Mouse (Mus musculus): ENCODE measurements around the gene Tcp11.
A peak's percentile ranks its signal among the peaks of the same experiment; 100 is the strongest.

Tcp11 gene

DNA sequence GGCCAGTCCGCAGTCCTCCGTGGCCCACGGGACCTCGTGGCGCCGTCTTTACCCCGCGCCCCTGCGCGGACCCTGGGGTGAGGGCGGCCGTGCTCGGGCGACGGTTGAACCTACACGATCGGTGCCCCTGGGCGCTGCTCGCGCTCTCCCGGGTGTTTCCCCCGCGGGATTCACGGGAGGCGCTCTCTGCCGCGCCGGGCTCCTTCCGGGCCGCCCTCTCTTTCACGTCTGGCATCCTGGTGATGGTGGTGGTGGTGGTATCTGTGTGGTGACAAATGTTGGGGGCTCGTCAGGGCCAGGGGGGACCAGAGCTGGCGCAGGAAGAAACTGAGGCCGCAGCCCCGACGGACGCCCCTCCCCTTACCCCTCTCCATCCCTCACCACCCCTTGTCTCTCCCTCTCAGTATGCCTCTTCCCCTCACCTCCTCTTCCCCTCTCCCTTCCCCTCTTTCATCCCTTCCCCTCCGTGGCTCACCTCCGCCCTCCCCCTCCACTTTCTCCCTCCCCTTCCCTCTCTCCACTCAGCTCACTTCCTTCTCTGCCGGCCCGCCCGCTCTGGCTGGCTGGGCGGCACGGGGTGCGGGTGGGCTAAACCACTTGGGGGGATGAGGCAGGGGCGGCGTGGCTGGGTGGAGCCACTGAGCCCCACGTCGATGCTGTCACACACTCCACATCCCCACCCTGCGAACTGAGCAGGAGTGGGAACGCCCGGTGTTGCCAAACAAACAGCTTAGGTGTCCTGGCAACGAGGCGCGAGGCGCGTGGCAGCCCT is at the start of gene Tcp11:
Tcp11 (minus strand) TSS at position 595 of the 772 bp plus-strand sequence.
- no peak for DNase-seq

GRCm38 (mm10) chr17:28129796-28130195 is 49.4 kb upstream of the Tcp11 start:
- DNase-seq, result no peak

- no peak for DNase-seq
These were observed 43.9 kb upstream of the Tcp11 start for GRCm38 (mm10) chr17:28124368-28124767.

GRCm38 (mm10) chr17:28123627-28124026 is 43.2 kb upstream of the Tcp11 start:
- no peak for DNase-seq

GRCm38 (mm10) chr17:28122949-28123348 is 42.5 kb upstream of the Tcp11 start:
- DNase-seq, result no peak

- no peak for DNase-seq
These were observed 40.0 kb upstream of the Tcp11 start for GRCm38 (mm10) chr17:28120460-28120859.

GRCm38 (mm10) chr17:28117451-28118209 is 37.2 kb upstream of the Tcp11 start:
- DNase-seq, result peak; percentile 51 to 52

DNA sequence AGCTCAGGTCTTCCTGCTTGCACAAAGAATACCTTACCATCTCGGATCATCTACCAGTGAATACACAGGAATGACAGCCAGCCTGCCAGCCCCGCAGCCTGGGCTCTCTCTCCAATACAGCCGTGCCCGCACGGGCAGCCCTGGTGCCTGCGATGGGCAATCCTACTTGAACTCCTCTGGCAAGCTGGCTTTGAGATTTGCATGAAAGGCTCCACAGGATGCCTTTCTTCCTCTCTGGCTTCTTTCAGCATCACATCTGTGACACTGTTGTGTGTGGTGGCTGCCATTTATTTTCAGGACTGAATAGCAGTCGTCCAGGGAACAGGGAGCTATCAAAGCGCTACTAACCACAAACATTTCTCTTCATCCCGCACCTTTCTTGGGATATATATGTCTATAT is 35.9 kb upstream of the Tcp11 start:
- no peak for DNase-seq

DNA sequence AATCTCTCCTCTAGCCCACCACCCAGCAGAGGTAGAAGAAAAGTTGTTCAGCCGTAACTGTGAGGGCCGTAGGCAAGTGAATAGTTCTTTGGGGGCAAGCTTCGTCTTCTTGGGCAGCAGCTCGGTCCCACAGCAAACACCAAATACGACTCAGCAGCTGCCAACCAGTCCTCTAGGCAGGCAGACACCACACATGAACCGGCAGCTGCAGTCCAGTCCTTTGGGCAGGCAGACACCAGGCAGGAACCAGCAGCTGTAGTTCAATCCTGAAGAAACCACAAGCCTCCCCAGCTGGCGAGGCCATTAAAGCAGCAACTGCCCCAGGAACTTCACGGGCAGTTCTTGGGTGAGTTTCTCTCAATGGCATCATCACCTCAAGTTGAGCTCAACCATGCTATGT is 31.8 kb upstream of the Tcp11 start:
- no peak for DNase-seq

DNA sequence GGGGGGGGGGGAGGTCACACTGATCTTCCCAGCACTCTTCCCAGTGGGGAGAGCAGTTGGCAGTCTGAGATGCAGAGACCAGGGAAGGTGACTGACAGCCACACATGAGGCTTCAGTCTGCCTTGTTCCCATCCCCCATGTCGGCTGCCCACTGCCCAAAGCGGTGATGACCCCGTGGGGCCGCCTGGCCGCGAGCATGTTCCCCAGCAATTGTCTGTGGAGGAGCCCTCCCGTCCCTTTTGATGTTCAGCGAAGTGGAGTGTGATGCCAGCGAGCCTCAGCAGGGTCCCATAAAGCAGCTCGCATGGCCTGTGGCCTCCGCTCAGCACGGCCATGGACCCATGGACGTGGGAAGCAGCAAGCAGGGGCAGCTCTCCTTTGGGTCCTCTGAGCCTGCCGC is 26.8 kb upstream of the Tcp11 start:
- DNase-seq, result no peak

DNA sequence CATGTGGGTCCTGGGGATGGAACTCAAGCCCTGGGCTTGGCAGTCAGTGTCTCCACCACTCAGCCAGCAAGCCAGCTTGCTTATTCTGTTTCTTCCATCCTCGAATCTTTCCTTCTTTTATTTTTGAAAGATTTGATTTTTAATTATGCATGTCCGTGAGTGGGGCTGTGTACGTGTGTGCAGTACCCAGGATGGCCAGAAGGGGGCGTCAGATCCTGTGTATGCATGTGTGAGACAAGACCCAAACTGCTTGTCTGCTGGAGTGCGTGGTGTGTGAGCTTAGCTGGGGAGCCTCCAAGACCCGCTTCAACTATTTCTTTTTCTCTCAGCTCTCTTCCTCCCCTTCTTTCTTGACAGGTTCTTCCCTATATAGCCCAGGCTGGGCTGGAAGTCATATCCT is 25.9 kb upstream of the Tcp11 start:
- no peak for DNase-seq

GRCm38 (mm10) chr17:28104416-28104815 is 24.0 kb upstream of the Tcp11 start:
- DNase-seq, result no peak

- DNase-seq, result no peak
These were observed 21.5 kb upstream of the Tcp11 start for GRCm38 (mm10) chr17:28101902-28102319.

DNA sequence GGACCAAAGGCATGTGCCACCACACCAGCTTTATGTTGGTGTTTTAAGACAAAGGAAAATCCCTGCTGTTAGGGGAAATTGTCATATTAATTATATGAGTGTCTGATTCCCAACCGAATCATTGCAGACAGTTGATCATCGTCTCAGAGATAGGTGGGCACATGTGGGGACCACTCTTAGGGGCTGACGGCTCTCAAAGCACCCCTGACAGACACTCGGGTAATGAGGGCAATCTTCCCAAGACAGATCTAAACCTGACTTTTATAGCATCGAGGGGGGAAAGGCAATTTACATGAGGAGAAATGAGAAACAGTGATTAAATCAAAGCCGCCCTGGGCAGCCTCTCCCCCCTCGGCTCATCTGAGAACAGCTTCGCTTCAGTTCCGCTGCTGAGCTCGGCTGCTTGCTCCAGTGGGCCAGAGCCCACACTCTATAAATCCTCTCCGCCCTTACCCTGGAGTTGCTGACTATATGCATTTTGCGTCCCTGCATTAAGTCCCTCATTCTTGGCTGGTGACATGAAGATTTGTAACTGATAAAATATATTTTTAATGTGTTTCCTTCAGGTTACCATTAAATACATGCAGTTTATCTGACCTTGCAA is 20.9 kb upstream of the Tcp11 start:
- DNase-seq, result no peak

DNA sequence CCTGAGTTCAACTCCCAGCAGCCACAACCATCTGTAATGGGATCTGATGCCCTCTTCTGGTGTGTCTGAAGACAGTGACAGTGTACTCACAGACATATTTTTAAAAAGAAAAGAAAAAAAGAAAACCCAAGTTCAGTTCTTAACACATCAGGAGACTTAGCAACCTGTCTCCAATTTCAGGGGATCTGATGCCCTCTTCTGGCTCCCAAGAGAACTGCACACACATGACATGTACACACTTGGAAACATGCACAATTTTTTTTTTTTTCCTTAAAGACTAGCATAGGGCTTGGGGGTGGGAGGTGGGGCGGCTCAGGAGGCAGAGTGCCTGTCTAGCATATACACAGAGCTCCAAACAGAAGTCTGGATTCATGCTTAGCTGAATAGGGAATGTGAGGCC is 20.2 kb upstream of the Tcp11 start:
- DNase-seq, result no peak

DNA sequence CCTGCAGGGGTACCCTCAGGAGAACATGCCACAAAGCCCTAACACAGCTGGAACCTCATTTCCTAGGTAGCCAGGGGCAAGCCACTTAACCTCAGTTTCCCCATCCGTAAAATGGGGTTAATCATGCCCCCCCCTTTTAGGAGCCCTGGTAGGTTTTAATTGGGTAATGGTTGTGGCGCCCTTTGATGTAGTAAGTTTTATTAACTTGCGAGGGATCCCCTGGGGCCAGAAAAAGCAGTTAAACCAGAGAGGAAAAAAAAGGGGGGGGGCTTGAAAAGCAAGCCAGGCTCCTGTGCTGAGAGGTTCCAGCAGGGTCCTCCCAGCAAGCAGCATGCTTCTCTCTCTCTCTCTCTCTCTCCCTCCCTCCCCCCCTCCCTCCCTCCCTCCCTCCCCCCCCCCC is 18.6 kb upstream of the Tcp11 start:
- DNase-seq, result no peak

DNA sequence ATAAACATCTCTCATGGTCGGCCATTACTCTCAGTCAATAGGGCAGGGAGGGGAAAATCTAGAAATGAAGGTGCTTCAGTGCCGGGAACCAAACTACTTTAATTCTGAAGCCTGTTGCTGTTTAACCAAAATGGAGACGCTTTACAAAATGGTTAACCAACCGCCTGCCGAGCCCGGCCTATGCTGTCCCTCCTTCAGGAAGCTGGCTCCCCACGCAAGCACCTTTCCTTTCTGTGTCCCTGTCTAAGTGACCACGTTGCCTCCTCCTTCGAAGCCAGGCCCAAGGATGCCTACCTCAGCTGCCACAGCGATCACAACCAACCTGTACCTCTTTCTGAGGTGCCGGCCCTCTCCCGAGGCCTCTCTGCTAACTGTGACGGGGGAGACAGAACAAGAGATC is 16.9 kb upstream of the Tcp11 start:
- no peak for DNase-seq

- DNase-seq, result no peak
These were observed 16.0 kb upstream of the Tcp11 start for GRCm38 (mm10) chr17:28096418-28096817.

DNA sequence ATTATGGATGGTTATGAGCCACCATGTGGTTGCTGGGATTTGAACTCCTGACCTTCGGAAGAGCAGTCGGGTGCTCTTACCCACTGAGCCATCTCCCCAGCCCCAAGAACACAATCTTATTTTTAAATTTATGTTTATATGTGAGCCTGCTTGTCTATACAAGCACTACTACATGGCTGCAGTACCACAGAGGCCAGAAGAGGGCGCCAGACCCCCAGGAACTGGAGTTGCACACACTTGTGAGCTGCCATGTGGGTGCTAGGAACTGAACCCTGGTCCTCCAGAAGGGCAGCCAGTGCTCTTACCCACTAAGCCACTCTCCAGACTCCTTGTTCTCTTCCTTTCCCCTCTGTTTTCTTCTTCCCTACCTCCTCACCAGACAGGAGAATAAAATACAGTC is 13.4 kb upstream of the Tcp11 start:
- no peak for DNase-seq

DNA sequence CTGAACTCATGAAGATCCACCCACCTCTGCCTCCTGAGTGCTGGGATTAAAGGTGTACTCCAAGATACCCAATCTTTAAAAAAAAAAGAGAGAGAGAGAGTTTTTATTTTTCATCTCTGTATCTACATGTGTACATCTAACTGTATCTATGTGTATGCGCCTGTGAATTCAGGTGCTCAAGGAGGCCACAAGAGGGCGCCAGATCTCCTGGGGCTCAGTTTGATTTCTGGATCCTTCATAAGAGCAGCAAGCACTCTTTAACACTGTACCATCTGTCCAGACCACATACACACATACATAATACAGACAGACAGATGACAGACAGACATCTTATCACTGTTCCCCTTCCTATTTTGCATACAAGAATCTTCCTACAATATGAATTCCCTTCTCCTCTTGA is 11.9 kb upstream of the Tcp11 start:
- no peak for DNase-seq

- no peak for DNase-seq
These were observed 8.3 kb upstream of the Tcp11 start for GRCm38 (mm10) chr17:28088718-28089117.

- DNase-seq, result no peak
These were observed 7.0 kb upstream of the Tcp11 start for GRCm38 (mm10) chr17:28087430-28087829.

DNA sequence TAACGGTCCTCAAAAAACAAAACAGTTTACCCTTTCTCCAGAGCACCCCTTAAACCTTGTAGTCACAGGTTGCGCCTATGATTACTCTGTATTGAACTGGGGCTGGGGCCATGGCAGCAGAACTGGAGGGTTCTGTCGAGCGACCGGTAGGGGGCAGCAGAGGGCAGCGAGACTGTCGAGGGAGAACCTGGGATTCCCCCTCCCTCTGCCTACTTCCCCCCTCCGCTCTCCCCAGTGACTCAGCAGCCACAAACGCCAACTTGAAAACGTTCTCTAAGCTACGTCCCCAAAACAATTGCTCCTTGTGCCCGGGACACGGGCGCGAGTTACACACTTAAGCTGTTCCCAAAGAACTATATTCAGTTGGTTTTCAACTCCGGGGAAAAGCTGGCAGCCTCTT is 4.5 kb upstream of the Tcp11 start:
- peak; percentile 83 to 87 for DNase-seq

GRCm38 (mm10) chr17:28084395-28084905 is 4.0 kb upstream of the Tcp11 start:
- DNase-seq, result no peak

Measured in cerebellum, postnatal 36 days (tissue).